Mouse (Mus musculus) left cerebral cortex, adult 9 months (tissue): ENCODE measurements around the gene Sall2.
"Not testable (repeated sequence)": the region's sequence is repeated elsewhere in the genome, so short reads cannot be mapped to it uniquely, and the experiment has no call there.

ENCODE experiments used
- DNase-seq, 2 experiments: peaks; one replicate each; pipeline ENCODE4 v3.0.0; 2022; ENCODE audit warnings: low spot score in 2 of 2

The Sall2 gene

GRCm38 (mm10) chr14:52327910-52328812 lies at the start of gene Sall2:
Gene Sall2 (minus strand): TSS chr14:52328762.
- no peak for DNase-seq

- no peak for DNase-seq
Measured at GRCm38 (mm10) chr14:52368741-52369140, 40.2 kb upstream of the Sall2 start.

GRCm38 (mm10) chr14:52356308-52356707 lies 27.7 kb upstream of the Sall2 start, which contains the start of gene Olfr1513:
Gene Olfr1513 (minus strand): TSS chr14:52356408.
- no peak for DNase-seq

GRCm38 (mm10) chr14:52339512-52339852 lies 10.9 kb upstream of the Sall2 start:
- DNase-seq = no peak

- DNase-seq = peak; percentile 37 to 79
Measured at GRCm38 (mm10) chr14:52338751-52339511, 10.4 kb upstream of the Sall2 start.

GRCm38 (mm10) chr14:52332171-52332570 lies 3.6 kb upstream of the Sall2 start:
- DNase-seq = no peak

GRCm38 (mm10) chr14:52331069-52331750 lies 2.6 kb upstream of the Sall2 start:
- no peak for DNase-seq

GRCm38 (mm10) chr14:52327375-52327901 lies 1.1 kb downstream of the Sall2 start:
- no peak for DNase-seq

GRCm38 (mm10) chr14:52325890-52326289 lies 2.7 kb downstream of the Sall2 start:
- no peak for DNase-seq

- DNase-seq = no peak
Measured at GRCm38 (mm10) chr14:52319361-52319760, 9.2 kb downstream of the Sall2 start.

GRCm38 (mm10) chr14:52316441-52317225 lies 11.9 kb downstream of the Sall2 start:
- DNase-seq = no peak

- DNase-seq = peak in 1 of 2 experiments; percentile 72
Measured at GRCm38 (mm10) chr14:52315792-52316440, 12.6 kb downstream of the Sall2 start.

GRCm38 (mm10) chr14:52315283-52315780 lies 13.2 kb downstream of the Sall2 start:
- no peak for DNase-seq

GRCm38 (mm10) chr14:52314808-52315150 lies 13.8 kb downstream of the Sall2 start:
- no peak for DNase-seq

- DNase-seq = no peak
Measured at GRCm38 (mm10) chr14:52313931-52314807, 14.4 kb downstream of the Sall2 start.

- DNase-seq = peak in 1 of 2 experiments; percentile 45
Measured at GRCm38 (mm10) chr14:52310906-52311305, 17.7 kb downstream of the Sall2 start.

- DNase-seq = not testable (repeated sequence)
Measured at GRCm38 (mm10) chr14:52310343-52310742, 18.2 kb downstream of the Sall2 start.

GRCm38 (mm10) chr14:52306100-52306499 lies 22.5 kb downstream of the Sall2 start:
- DNase-seq = no peak

- peak; percentile 82 to 94 for DNase-seq
Measured at GRCm38 (mm10) chr14:52304644-52305271, 23.8 kb downstream of the Sall2 start, which contains the start of gene Mettl3. Gene Mettl3 (minus strand): TSS chr14:52305128.
